Mouse (Mus musculus) hindbrain, embryonic 14.5 days (tissue): Measurements from ENCODE around the gene Rps12-ps3. TPM values are rescaled to one million over a fixed set of nuclear protein-coding genes. Genes with fewer than 3 reads are reported as not detected.

Experiments
- ATAC-seq: fragments of 200-750 bp; cut with Nextera tagmentation; 2 replicates; pipeline ENCODE4 v1.8.0; 2017; ENCODE audit warnings: moderate number of reproducible peaks, mild to moderate bottlenecking, moderate TSS enrichment, moderate library complexity; ENCODE audit not compliant: low FRiP score
- DNase-seq: peaks from one replicate; pipeline ENCODE4 v3.0.0-alpha.2; 2015; ENCODE audit warnings: low spot score
- H3K27ac ChIP-seq: fragments of 300-500 bp; sonication (generic); 2 replicates; pipeline ENCODE4 v1.5.1; 2014; ENCODE audit warnings: mild to moderate bottlenecking, moderate library complexity
- H3K27me3 ChIP-seq: fragments of 300-500 bp; sonication (generic); 2 replicates; pipeline ENCODE4 v1.6.1; 2014; ENCODE audit warnings: mild to moderate bottlenecking, low read length, mixed read lengths; ENCODE audit not compliant: control insufficient read depth, insufficient read depth
- H3K36me3 ChIP-seq: fragments of 300-500 bp; sonication (generic); replicated peaks from 2 replicates; pipeline ENCODE4 v1.6.1; 2014; ENCODE audit not compliant: control insufficient read depth, insufficient read depth
- H3K4me1 ChIP-seq: fragments of 300-500 bp; sonication (generic); replicated peaks from 2 replicates; pipeline ENCODE4 v1.6.1; 2014; ENCODE audit warnings: antibody characterized with exemption, low read length, mixed read lengths; ENCODE audit not compliant: control insufficient read depth, insufficient read depth
- H3K4me2 ChIP-seq: fragments of 300-500 bp; sonication (generic); replicated peaks from 2 replicates; pipeline ENCODE4 v1.6.1; 2014; ENCODE audit warnings: mild to moderate bottlenecking, moderate library complexity
- H3K4me3 ChIP-seq: fragments of 300-500 bp; sonication (generic); replicated peaks from 2 replicates; pipeline ENCODE4 v1.5.1; 2014; ENCODE audit warnings: mild to moderate bottlenecking, low read length
- H3K9ac ChIP-seq: fragments of 300-500 bp; sonication (generic); 2 replicates; pipeline ENCODE4 v1.6.1; 2014
- H3K9me3 ChIP-seq: fragments of 300-500 bp; sonication (generic); 2 replicates; pipeline ENCODE4 v1.6.1; 2016; ENCODE audit warnings: low read length; ENCODE audit not compliant: control insufficient read depth
- WGBS: fragments of 180-500 bp; shearing (Covaris S2); extraction: QIAGEN DNeasy Blood & Tissue Kit; methylation state at CpG from one replicate; pipeline ENCODE4 v1.1.7; 2014; 5-methylcytosine and 5-hydroxymethylcytosine counted together
- polyA plus RNA-seq: library from polyadenylated mRNA; unstranded; fragments of >200 nt; fragmentation: Nextera tagmentation; extraction: Ambion mirVana; gene quantifications from 2 replicates; pipeline ENCODE4 v1.2.1, GENCODE M21; 2014

Gene Rps12-ps3
- polyA plus RNA-seq, 1 experiment from 2014 or later = 17.1 TPM

DNA sequence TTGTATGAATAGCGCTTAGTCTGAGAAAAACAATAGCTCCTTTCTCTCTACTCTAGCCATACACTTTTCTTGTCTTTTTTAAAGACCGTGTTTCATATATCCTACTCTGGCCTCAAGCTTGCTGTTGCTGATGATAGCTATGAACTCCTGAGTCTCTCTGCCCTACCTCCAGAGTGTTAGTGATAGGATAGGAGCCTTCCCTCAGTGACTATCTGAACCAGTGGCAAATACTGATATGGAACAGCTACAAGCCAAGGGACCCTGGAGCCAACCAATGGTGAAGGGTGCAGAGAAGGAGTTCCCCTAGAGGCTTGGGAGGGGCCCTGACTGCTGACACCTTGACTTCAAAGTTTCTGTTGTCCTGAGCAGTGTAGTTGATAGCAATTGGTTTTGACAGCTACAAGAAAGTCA, 38.4 kb downstream of the Rps12-ps3 start:
- no peak overlapping the region for H3K9ac ChIP-seq
- no peak overlapping the region for H3K4me3 ChIP-seq
- H3K4me2 ChIP-seq = no peak overlapping the region
- DNase-seq (no peak), ATAC-seq (no peak)
- H3K4me1 ChIP-seq = no peaks in the 10 kb centered on the region
- no peak overlapping the region for H3K27ac ChIP-seq
- no peaks in the 10 kb centered on the region for H3K27me3 ChIP-seq
- H3K36me3 ChIP-seq = no peaks in the 10 kb centered on the region
- 42% methylated on average over 2 of the region's 2 CpGs for WGBS
- H3K9me3 ChIP-seq = no peaks in the 10 kb centered on the region

GRCm38 (mm10) chr19:59362646-59363045, 40.6 kb downstream of the Rps12-ps3 start:
- no peak overlapping the region for H3K9ac ChIP-seq
- H3K9me3 ChIP-seq = no peaks in the 10 kb centered on the region
- no peaks in the 10 kb centered on the region for H3K4me1 ChIP-seq
- no peak overlapping the region for H3K27ac ChIP-seq
- ATAC-seq (no peak), DNase-seq (no peak)
- H3K36me3 ChIP-seq = no peaks in the 10 kb centered on the region
- no peak overlapping the region for H3K4me3 ChIP-seq
- no peaks in the 10 kb centered on the region for H3K27me3 ChIP-seq
- 83% methylated on average over 6 of the region's 6 CpGs for WGBS
- no peak overlapping the region for H3K4me2 ChIP-seq

- Histone ChIP-seq H3K4me3 (no peak overlapping the region), H3K27me3 (no peaks in the 10 kb centered on the region), H3K4me2 (no peak overlapping the region), H3K36me3 (no peaks in the 10 kb centered on the region), H3K9ac (no peak overlapping the region), H3K4me1 (no peaks in the 10 kb centered on the region), H3K27ac (no peak overlapping the region), H3K9me3 (no peaks in the 10 kb centered on the region)
- ATAC-seq (no peak), DNase-seq (no peak)
- WGBS = 84% methylated on average over 3 of the region's 3 CpGs
Measured at GRCm38 (mm10) chr19:59363666-59364065, 41.6 kb downstream of the Rps12-ps3 start.

DNA sequence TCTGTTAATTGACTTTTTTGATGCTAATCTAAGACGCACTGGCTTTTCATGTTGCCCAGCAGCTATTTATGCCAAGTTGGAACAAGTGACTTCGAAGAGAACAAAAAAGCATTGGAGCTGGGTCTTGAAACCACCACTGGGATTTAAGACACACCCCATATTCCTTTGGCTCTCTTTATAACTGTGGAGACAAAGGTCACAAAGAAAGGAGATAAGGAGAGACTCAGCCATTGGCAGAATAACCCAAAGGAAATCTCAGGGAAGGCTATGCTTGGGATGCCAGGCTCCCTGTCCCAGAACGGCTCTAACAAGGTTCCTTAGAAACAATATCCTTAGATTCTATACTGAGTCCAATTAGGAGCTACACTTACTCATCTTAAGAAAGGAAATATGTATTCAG, 44.6 kb downstream of the Rps12-ps3 start:
- Histone ChIP-seq H3K36me3 (no peaks in the 10 kb centered on the region), H3K27ac (no peak overlapping the region), H3K4me3 (no peak overlapping the region), H3K4me1 (no peaks in the 10 kb centered on the region), H3K4me2 (no peak overlapping the region), H3K27me3 (no peaks in the 10 kb centered on the region), H3K9ac (no peak overlapping the region), H3K9me3 (no peaks in the 10 kb centered on the region)
- WGBS = 59% methylated on average over 3 of the region's 3 CpGs
- DNase-seq (no peak), ATAC-seq (no peak)

DNA sequence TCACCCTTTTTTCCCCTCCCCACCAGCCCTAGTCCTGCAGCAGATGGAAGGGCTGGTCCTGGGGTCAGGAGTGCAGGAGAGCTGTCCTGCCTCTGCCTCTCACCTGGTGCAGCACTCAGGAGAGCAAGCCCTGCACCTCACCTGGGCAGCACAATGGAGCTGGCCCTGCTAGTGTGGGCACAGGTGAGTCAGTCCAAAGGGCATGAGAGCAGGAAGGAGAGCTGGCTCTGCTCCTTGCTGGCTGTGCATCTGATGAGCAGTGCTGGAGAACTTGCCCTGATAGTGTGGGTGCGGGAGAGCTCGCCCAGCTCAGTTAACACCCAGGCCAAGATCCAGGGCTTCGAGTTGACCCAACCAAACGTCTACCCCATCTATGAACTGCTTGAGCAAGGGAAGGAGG, 45.8 kb downstream of the Rps12-ps3 start:
- DNase-seq (no peak), ATAC-seq (no peak)
- Histone ChIP-seq H3K36me3 (no peaks in the 10 kb centered on the region), H3K4me3 (no peak overlapping the region), H3K9me3 (no peaks in the 10 kb centered on the region), H3K4me1 (no peaks in the 10 kb centered on the region), H3K27ac (no peak overlapping the region), H3K27me3 (no peaks in the 10 kb centered on the region), H3K4me2 (no peak overlapping the region), H3K9ac (no peak overlapping the region)
- WGBS = 91% methylated on average over 4 of the region's 4 CpGs

- Histone ChIP-seq H3K9me3 (peaks cover 6% of the 10 kb centered on the region), H3K27ac (no peak overlapping the region), H3K9ac (no peak overlapping the region), H3K4me3 (no peak overlapping the region), H3K36me3 (no peaks in the 10 kb centered on the region), H3K27me3 (no peaks in the 10 kb centered on the region), H3K4me2 (no peak overlapping the region), H3K4me1 (no peaks in the 10 kb centered on the region)
- DNase-seq (no peak), ATAC-seq (no peak)
- 88% methylated on average over 4 of the region's 4 CpGs for WGBS
Measured at GRCm38 (mm10) chr19:59371016-59371415, 48.9 kb downstream of the Rps12-ps3 start.

Other genes with a start within 250 kb of the Rps12-ps3 start
- 51.8 and 63.9 TPM in 2 replicates for gene Shtn1, start 246.2 kb upstream of the Rps12-ps3 start, polyA plus RNA-seq
- not detected in 2 replicates for gene Vax1, start 152.2 kb upstream of the Rps12-ps3 start, polyA plus RNA-seq
- gene Kcnk18, start 103.1 kb upstream of the Rps12-ps3 start, polyA plus RNA-seq = not detected in 2 replicates
- 17.7 and 19.8 TPM in 2 replicates for gene Slc18a2, start 61.4 kb upstream of the Rps12-ps3 start, polyA plus RNA-seq
- 17.5 and 18.6 TPM in 2 replicates for gene Pdzd8, start 23.5 kb downstream of the Rps12-ps3 start, polyA plus RNA-seq
- gene Emx2, start 136.1 kb downstream of the Rps12-ps3 start, polyA plus RNA-seq = 0.26 TPM in 1 of 2 replicates, not detected in the other